Mouse (Mus musculus): Measurements from ENCODE around the gene Dab1.

- TF ChIP-seq CTCF (IDR thresholded peaks at IDR 0.05; ENCODE audit: borderline replicate concordance, insufficient read depth, low read depth, low read length) (no peak), POLR2A (IDR thresholded peaks at IDR 0.05; ENCODE audit: borderline replicate concordance, insufficient read depth, low read length) (no peak)
Observed at GRCm38 (mm10) chr4:104027239-104027638, 408.1 kb downstream of the Dab1 start.
